Mouse (Mus musculus): Measurements from ENCODE around the gene Ccdc134. TPM values are rescaled to one million over a fixed set of nuclear protein-coding genes. Genes with fewer than 3 reads are reported as not detected.
"Not testable (repeated sequence)": the region's sequence is repeated elsewhere in the genome, so short reads cannot be mapped to it uniquely, and the experiment has no call there.

Ccdc134 gene
- total RNA-seq, 1 experiment: 28.8 TPM

- Histone ChIP-seq H3K9me3 (ENCODE audit: control insufficient read depth, insufficient read depth, low read depth, low read length) (no peaks in the 10 kb centered on the region), H3K4me3 (ENCODE audit: insufficient read depth in 1 of 2, low read depth in 1 of 2, low read length in 2 of 2, poor library complexity in 1 of 2, severe bottlenecking in 1 of 2) (no peak overlapping the region), H3K4me1 (ENCODE audit: control insufficient read depth in 2 of 2, insufficient read depth in 2 of 2, low read length in 2 of 2, poor library complexity in 1 of 2) (no peaks in the 10 kb centered on the region), H3K27ac (ENCODE audit: insufficient read depth, low read depth, low read length, poor library complexity, severe bottlenecking) (no peak overlapping the region), H3K9ac (ENCODE audit: insufficient read depth, low read depth, low read length, poor library complexity, severe bottlenecking) (no peak overlapping the region), H3K36me3 (ENCODE audit: control insufficient read depth, insufficient read depth, low read length, poor library complexity, severe bottlenecking) (no peaks in the 10 kb centered on the region)
- TF ChIP-seq HCFC1 (IDR thresholded peaks at IDR 0.05; ENCODE audit: borderline replicate concordance, insufficient read depth, low read length) (no peak), MAFK (IDR thresholded peaks at IDR 0.05; ENCODE audit: insufficient read depth, low read depth, low read length) (0 out of 2 replicates have a peak, but pooled peaks have one; percentile 15)
- in situ Hi-C loops (cut with MboI; ENCODE audit: low sequenced_read_pairs in 2 of 2, unreplicated experiment in 2 of 2): no loop called here
- no peak for DNase-seq (ENCODE audit: low read depth, low spot score)
Observed at GRCm38 (mm10) chr15:82120544-82120943, 7.2 kb upstream of the Ccdc134 start.

DNA sequence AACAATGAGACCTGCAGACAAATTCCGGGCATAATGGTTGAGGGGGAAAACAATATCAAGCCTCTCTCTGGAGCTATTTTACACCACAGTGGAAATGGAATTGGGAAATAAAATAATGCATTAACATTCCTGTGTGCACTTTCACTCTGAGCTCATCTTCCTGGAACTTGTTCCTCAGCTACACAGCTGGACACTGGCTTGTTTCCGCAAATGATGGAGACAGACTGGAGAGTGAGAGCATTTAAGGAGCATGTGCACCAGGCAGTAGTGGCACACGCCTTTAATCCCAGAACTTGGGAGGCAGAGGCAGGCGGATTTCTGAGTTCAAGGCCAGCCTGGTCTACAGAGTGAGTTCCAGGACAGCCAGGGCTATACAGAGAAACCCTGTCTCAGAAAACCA lies 1.0 kb upstream of the Ccdc134 start:
- H3K4me1 ChIP-seq (ENCODE audit: control insufficient read depth in 2 of 2, insufficient read depth in 2 of 2, low read length in 2 of 2, poor library complexity in 1 of 2); DNase-seq (ENCODE audit: low read depth, low spot score); in situ Hi-C loops (cut with MboI; ENCODE audit: low sequenced_read_pairs in 2 of 2, unreplicated experiment in 2 of 2); H3K9me3 ChIP-seq (ENCODE audit: control insufficient read depth, insufficient read depth, low read depth, low read length); H3K27ac ChIP-seq (ENCODE audit: insufficient read depth, low read depth, low read length, poor library complexity, severe bottlenecking); H3K9ac ChIP-seq (ENCODE audit: insufficient read depth, low read depth, low read length, poor library complexity, severe bottlenecking); H3K4me3 ChIP-seq (ENCODE audit: insufficient read depth in 1 of 2, low read depth in 1 of 2, low read length in 2 of 2, poor library complexity in 1 of 2, severe bottlenecking in 1 of 2); H3K36me3 ChIP-seq (ENCODE audit: control insufficient read depth, insufficient read depth, low read length, poor library complexity, severe bottlenecking): not testable (repeated sequence)

- DNase-seq (ENCODE audit: low read depth, low spot score): no peak
- in situ Hi-C loops (cut with MboI; ENCODE audit: low sequenced_read_pairs in 2 of 2, unreplicated experiment in 2 of 2): no loop called here
- Histone ChIP-seq H3K4me3 (ENCODE audit: insufficient read depth in 1 of 2, low read depth in 1 of 2, low read length in 2 of 2, poor library complexity in 1 of 2, severe bottlenecking in 1 of 2) (peak overlapping the region; percentile 76 to 97), H3K9me3 (ENCODE audit: control insufficient read depth, insufficient read depth, low read depth, low read length) (no peaks in the 10 kb centered on the region), H3K36me3 (ENCODE audit: control insufficient read depth, insufficient read depth, low read length, poor library complexity, severe bottlenecking) (peaks cover 6% of the 10 kb centered on the region; the same call in 1 of the 2 replicates), H3K4me1 (ENCODE audit: control insufficient read depth in 2 of 2, insufficient read depth in 2 of 2, low read length in 2 of 2, poor library complexity in 1 of 2) (no peaks in the 10 kb centered on the region; a peak in 1 of 4 replicates), H3K27ac (ENCODE audit: insufficient read depth, low read depth, low read length, poor library complexity, severe bottlenecking) (no peak overlapping the region), H3K9ac (ENCODE audit: insufficient read depth, low read depth, low read length, poor library complexity, severe bottlenecking) (peak overlapping the region; percentile 76)
- TF ChIP-seq ZC3H11A (IDR thresholded peaks at IDR 0.05; ENCODE audit: borderline replicate concordance, low read depth, low read length) (no peak), MAFK (IDR thresholded peaks at IDR 0.05; ENCODE audit: insufficient read depth, low read depth, low read length) (no peak), CHD2 (IDR thresholded peaks at IDR 0.05; ENCODE audit: low read depth, low read length) (no peak), HCFC1 (IDR thresholded peaks at IDR 0.05; ENCODE audit: borderline replicate concordance, insufficient read depth, low read length) (no peak), ZNF384 (IDR thresholded peaks at IDR 0.05; ENCODE audit: low read depth, low read length) (no peak)
Observed at GRCm38 (mm10) chr15:82128398-82128797, 676 bp downstream of the Ccdc134 start.

DNA sequence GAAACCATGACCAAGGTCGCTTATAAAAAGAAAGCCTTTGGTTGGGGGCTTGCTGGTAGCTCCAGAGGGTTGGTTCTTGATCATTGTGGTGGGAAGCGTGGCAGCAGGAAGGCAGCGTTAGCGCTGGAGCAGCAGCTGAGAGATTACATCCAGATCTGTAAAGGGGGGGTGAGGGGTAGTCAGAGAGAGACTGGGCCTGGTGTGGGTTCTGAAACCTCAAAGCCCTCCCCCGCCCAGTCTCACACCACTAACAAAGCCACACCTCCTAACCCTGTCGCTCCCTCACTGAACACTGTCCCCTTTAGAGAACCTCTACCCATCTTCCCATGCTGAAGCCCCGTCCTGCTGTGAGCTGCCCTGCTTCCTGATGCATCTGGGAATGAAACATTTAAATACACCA lies 2.9 kb downstream of the Ccdc134 start:
- TF ChIP-seq ZNF384 (IDR thresholded peaks at IDR 0.05; ENCODE audit: low read depth, low read length) (no peak), ZC3H11A (IDR thresholded peaks at IDR 0.05; ENCODE audit: borderline replicate concordance, low read depth, low read length) (no peak), CHD2 (IDR thresholded peaks at IDR 0.05; ENCODE audit: low read depth, low read length) (no peak), MAFK (IDR thresholded peaks at IDR 0.05; ENCODE audit: insufficient read depth, low read depth, low read length) (no peak), HCFC1 (IDR thresholded peaks at IDR 0.05; ENCODE audit: borderline replicate concordance, insufficient read depth, low read length) (no peak)
- no peaks in the 10 kb centered on the region; a peak in 1 of 4 replicates for H3K4me1 ChIP-seq (ENCODE audit: control insufficient read depth in 2 of 2, insufficient read depth in 2 of 2, low read length in 2 of 2, poor library complexity in 1 of 2)
- H3K9ac ChIP-seq (ENCODE audit: insufficient read depth, low read depth, low read length, poor library complexity, severe bottlenecking): no peak overlapping the region
- peaks cover 6% of the 10 kb centered on the region; the same call in 1 of the 2 replicates for H3K36me3 ChIP-seq (ENCODE audit: control insufficient read depth, insufficient read depth, low read length, poor library complexity, severe bottlenecking)
- no peak for DNase-seq (ENCODE audit: low read depth, low spot score)
- H3K27ac ChIP-seq (ENCODE audit: insufficient read depth, low read depth, low read length, poor library complexity, severe bottlenecking): no peak overlapping the region
- no peaks in the 10 kb centered on the region for H3K9me3 ChIP-seq (ENCODE audit: control insufficient read depth, insufficient read depth, low read depth, low read length)
- H3K4me3 ChIP-seq (ENCODE audit: insufficient read depth in 1 of 2, low read depth in 1 of 2, low read length in 2 of 2, poor library complexity in 1 of 2, severe bottlenecking in 1 of 2): no peak overlapping the region
- in situ Hi-C loops (cut with MboI; ENCODE audit: low sequenced_read_pairs in 2 of 2, unreplicated experiment in 2 of 2): no loop called here

- TF ChIP-seq ZNF384 (IDR thresholded peaks at IDR 0.05; ENCODE audit: low read depth, low read length) (no peak), HCFC1 (IDR thresholded peaks at IDR 0.05; ENCODE audit: borderline replicate concordance, insufficient read depth, low read length) (no peak), ZC3H11A (IDR thresholded peaks at IDR 0.05; ENCODE audit: borderline replicate concordance, low read depth, low read length) (no peak), CHD2 (IDR thresholded peaks at IDR 0.05; ENCODE audit: low read depth, low read length) (no peak), MAFK (IDR thresholded peaks at IDR 0.05; ENCODE audit: insufficient read depth, low read depth, low read length) (no peak)
- H3K9me3 ChIP-seq (ENCODE audit: control insufficient read depth, insufficient read depth, low read depth, low read length): no peaks in the 10 kb centered on the region
- in situ Hi-C loops (cut with MboI; ENCODE audit: low sequenced_read_pairs in 2 of 2, unreplicated experiment in 2 of 2): no loop called here
- H3K4me1 ChIP-seq (ENCODE audit: control insufficient read depth in 2 of 2, insufficient read depth in 2 of 2, low read length in 2 of 2, poor library complexity in 1 of 2): no peaks in the 10 kb centered on the region
- peaks cover 6% of the 10 kb centered on the region; the same call in 1 of the 2 replicates for H3K36me3 ChIP-seq (ENCODE audit: control insufficient read depth, insufficient read depth, low read length, poor library complexity, severe bottlenecking)
- DNase-seq (ENCODE audit: low read depth, low spot score): no peak
- H3K9ac ChIP-seq (ENCODE audit: insufficient read depth, low read depth, low read length, poor library complexity, severe bottlenecking): no peak overlapping the region
- H3K27ac ChIP-seq (ENCODE audit: insufficient read depth, low read depth, low read length, poor library complexity, severe bottlenecking): no peak overlapping the region
- no peak overlapping the region for H3K4me3 ChIP-seq (ENCODE audit: insufficient read depth in 1 of 2, low read depth in 1 of 2, low read length in 2 of 2, poor library complexity in 1 of 2, severe bottlenecking in 1 of 2)
Observed at GRCm38 (mm10) chr15:82135372-82135771, 7.7 kb downstream of the Ccdc134 start.

All from ES-E14 (cell line).